Mouse (Mus musculus) induced T-regulatory cell, adult 2 months (primary cell): ENCODE data around the gene Xirp1.
A peak's percentile ranks its signal among the peaks of the same experiment; 100 is the strongest.

Experiments used
- DNase-seq: peaks from one replicate; pipeline ENCODE4 v3.0.0-alpha.2; 2012; ENCODE audit warnings: low read depth

The Xirp1 gene

GRCm38 (mm10) chr9:119988304-119988703, 35.1 kb downstream of the Xirp1 start:
- peak; percentile 94 for DNase-seq

DNA sequence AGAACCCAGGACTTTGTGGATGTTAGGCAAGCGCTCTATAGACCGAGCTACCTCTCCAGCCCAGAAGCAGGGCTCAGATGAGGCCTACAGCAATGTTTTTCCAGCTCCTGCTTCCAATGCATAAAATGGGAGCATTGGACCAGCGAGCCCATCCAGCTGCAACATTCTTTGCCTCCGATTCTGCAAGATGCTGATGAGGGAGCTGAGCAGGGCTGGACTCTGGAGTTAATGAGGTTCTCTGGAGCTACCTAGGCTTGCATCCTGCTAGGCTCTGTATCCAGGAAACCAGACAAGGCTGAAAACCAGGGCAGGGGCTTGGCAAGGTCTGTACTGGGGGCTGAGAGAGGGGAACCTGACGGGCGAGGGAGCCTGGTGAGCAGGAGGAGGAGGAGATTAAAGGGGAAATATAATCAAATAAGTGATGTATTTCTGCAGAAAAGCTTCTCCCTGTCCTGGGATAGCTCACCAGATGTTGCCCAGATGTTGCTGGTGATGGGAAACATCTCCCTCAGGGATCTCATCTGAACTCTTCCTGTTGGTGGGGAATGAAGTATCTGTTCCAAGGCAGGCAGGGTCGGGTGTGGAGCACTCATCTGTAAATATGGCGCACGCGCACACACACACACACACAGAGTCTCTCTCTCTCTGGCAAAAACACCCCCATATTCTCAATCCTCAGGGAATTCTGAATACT, 37.4 kb downstream of the Xirp1 start:
- DNase-seq, result no peak

- peak; percentile 72 for DNase-seq
Observed at GRCm38 (mm10) chr9:119984536-119985011, 38.8 kb downstream of the Xirp1 start, which contains the start of gene Csrnp1. Gene Csrnp1, minus strand, starts transcription at chr9:119984658.

- DNase-seq, result peak; percentile 94
Observed at GRCm38 (mm10) chr9:119983585-119984535, 39.5 kb downstream of the Xirp1 start.

- DNase-seq, result peak; percentile 84
Observed at GRCm38 (mm10) chr9:119982956-119983551, 40.3 kb downstream of the Xirp1 start.

- DNase-seq, result peak; percentile 94
Observed at GRCm38 (mm10) chr9:119982241-119982811, 41.1 kb downstream of the Xirp1 start.

GRCm38 (mm10) chr9:119981183-119982179, 41.9 kb downstream of the Xirp1 start:
- DNase-seq, result peak; percentile 94

DNA sequence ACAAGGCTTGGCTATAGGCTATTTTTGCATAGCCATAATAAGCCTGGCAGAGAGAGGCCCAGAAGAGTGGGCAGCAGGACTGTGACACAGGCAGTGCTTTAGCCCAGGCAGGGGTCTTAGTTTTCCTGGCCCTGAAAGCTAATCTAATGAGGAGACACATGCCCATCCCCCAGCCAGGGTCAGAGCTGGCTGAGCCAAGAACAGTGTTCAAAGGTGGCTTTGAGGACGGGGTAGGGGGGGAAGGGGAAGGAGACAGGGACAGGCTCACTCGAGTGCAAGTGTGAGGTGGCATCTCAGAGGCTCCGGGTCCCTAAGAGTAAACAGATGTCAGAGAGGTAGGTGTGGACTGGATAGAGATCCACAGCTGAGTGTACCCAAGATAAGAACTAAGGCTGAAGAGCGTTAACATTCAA, 42.6 kb downstream of the Xirp1 start:
- peak; percentile 63 for DNase-seq

DNA sequence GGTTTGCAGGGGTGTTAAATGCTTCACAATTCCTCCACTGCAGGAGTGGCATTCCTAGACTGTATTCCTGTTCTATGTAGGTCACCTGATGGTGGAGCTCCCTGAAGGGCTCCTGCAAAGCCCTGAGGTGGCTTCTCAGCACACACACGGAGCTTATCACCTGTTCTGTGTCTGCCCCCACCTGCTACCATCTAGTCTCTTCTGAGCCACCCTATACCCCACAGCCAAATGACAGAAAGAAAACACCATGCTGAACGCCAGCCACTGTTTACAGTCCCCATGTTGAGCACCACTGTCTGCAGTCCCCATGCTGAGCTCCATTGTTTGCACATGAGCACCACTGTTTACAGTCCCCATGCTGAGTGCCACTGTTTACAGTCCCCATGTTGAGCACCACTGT, 43.6 kb downstream of the Xirp1 start:
- peak; percentile 43 for DNase-seq

DNA sequence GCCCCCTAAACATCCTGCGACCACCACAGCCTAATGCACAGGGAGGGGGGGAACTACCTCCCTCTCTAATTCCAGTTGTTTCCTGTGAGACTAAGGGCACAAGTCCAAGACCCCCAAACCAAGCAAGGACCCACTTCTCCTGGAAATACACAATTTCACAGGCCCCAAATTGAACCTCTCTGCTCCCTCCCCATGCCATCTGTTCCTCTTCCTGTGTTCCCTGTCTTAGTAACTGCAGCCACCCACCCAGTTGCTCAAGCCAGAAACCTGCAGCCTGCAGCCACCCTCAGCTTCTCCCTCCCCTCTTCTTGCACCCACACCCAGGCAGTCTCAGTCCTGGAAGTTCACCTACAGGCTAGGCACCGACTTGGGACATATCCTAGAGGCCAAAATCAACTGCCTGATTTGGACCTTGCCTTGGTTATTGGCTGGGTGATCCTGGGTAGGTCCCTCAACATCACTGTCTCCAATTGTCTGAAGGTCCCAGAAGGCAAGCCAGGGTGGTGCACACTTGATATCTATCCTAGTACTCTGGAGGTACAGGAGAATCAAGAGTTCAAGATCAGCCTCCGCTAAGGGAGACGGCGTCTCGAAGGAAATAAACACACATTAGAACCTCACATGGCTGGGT, 44.5 kb downstream of the Xirp1 start:
- peak; percentile 54 for DNase-seq

GRCm38 (mm10) chr9:119978151-119978810, 45.1 kb downstream of the Xirp1 start:
- peak; percentile 81 for DNase-seq

- peak; percentile 68 for DNase-seq
Observed at GRCm38 (mm10) chr9:119977557-119978060, 45.8 kb downstream of the Xirp1 start.

- DNase-seq, result peak; percentile 71
Observed at GRCm38 (mm10) chr9:119976704-119977556, 46.5 kb downstream of the Xirp1 start.

- DNase-seq, result peak; percentile 32
Observed at GRCm38 (mm10) chr9:119975286-119975685, 48.1 kb downstream of the Xirp1 start.

- peak; percentile 73 for DNase-seq
Observed at GRCm38 (mm10) chr9:119974609-119975008, 48.8 kb downstream of the Xirp1 start.

DNA sequence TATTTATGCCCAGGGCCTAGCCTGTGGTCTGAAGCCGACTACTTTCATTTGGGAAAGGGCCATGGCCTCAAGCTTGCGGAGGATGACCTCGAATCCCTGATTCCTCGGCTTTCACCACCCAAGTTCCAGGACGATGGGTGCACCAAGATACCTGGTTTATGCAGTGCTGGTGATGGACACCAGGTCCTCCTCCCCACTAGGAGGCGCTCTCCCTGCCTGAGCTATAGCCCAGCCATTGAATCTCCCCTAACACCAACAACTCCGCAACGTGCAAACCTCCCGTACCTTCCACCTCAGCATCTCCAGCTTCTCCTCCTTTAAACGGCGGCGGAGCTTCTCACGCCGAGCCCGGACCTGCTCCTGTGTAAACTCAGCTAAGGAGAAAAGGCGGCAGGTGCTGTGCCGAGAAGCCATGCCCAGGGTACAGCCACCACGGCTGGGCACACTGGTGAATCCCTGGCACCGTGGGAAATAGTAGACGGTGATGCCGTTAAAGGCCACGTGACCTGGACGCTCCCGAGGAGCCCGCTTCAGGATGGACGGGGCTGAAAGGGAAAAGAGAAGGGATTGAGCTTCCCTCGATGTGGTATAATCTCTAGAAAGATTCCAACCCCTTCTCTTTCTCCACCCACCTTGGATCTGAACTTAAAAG, 49.4 kb downstream of the Xirp1 start:
- peak; percentile 75 for DNase-seq

DNA sequence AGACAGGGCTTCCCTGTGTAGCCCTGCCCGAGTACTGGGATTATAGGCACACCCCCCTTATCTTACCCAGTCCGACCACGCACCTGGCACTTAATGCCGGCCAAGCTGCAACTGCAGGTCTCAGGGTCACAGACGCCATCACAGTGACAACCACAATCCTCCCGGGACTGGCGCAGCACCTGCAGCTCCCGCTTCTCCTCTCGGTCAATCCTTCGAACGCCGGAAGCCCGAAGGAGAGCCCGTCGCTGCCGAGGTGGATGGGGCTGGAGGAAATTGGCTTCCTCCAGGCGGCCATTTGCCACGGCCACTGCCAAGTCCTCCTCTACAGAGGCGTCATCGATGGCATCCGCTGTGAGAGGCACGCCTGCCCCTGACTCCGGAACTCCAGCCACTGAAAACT, 50.1 kb downstream of the Xirp1 start:
- no peak for DNase-seq

DNA sequence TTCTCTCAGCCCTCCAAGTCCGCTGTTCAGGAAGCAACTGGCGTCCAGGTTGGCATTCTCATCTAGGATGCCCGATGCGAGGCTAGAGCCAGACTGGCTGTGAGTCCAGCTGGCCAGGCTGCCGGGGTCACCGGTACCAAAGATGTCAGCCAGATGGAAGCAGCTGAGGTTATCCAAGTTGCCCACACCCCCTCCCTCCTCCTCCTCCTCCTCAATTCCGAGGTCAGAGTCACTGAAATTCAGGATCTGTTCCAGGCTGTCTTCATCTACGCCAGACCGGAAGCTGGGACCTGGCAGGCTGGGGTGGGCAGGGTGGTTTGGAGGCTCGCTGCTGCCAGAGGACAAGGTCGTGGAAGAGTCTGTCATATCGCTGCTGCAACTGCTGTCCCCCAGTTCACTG, 50.8 kb downstream of the Xirp1 start:
- no peak for DNase-seq
